8 mouse cellular contexts compared by ENCODE assay signal in genomic region chr3:116594076-116594727, GRCm38 (mm10). TPM values are rescaled to one million over a fixed set of nuclear protein-coding genes. Genes with fewer than 3 reads are reported as not detected.
DNase-seq lines count a peak whose midpoint lies in the region; ATAC-seq and TF ChIP-seq lines count a peak whose summit lies in the region.

No protein-coding gene starts in this region.

- ATAC-seq in forebrain, embryonic 12.5 days (ENCODE audit: low FRiP score) = peak; percentile 75
- ATAC-seq in liver, embryonic 13.5 days (ENCODE audit: low read depth) = peak; percentile 56
- peak; percentile 71; the same call in 1 of the 2 replicates for ATAC-seq in stomach, postnatal 0 days (ENCODE audit: low FRiP score, low TSS enrichment)

- no peak for DNase-seq in lung, adult 2 months
- no peak for DNase-seq in lung, postnatal 10 days
- peak; percentile 89 for DNase-seq in brain, embryonic 14.5 days (ENCODE audit: low read depth)
- DNase-seq in liver, embryonic 13.5 days = no peak
- no peak for DNase-seq in stomach, postnatal 0 days (ENCODE audit: low spot score)
- DNase-seq in retina, postnatal 1 day = no peak
- no peak for DNase-seq in cerebellum, postnatal 25 days

- peaks cover 27% of the 10 kb centered on the region for H3K36me3 ChIP-seq in forebrain, embryonic 12.5 days (replicated peaks)
- H3K36me3 ChIP-seq in liver, embryonic 13.5 days = peaks cover 31% of the 10 kb centered on the region
- H3K36me3 ChIP-seq in stomach, postnatal 0 days (ENCODE audit: control insufficient read depth, insufficient read depth, low read length) = peaks cover 6% of the 10 kb centered on the region

- WGBS in lung, adult 2 months = 1% methylated on average over 22 of the region's 22 CpGs
- 2% methylated on average over 21 of the region's 22 CpGs for WGBS in forebrain, embryonic 12.5 days
- 2% methylated on average over 22 of the region's 22 CpGs for WGBS in liver, embryonic 13.5 days (ENCODE audit: insufficient replicate concordance)
- 2% methylated on average over 22 of the region's 22 CpGs for WGBS in stomach, postnatal 0 days

- peak overlapping the region; percentile 86 for H3K4me3 ChIP-seq in lung, adult 2 months (replicated peaks; ENCODE audit: extremely low read depth, low read depth, low read length)
- H3K4me3 ChIP-seq in forebrain, embryonic 12.5 days (replicated peaks) = peak overlapping the region; percentile 84
- peak overlapping the region; percentile 83 for H3K4me3 ChIP-seq in liver, embryonic 13.5 days (replicated peaks)
- H3K4me3 ChIP-seq in stomach, postnatal 0 days (ENCODE audit: low read depth, low read length) = peak overlapping the region; percentile 88

- peak overlapping the region; percentile 79 for H3K9ac ChIP-seq in forebrain, embryonic 12.5 days
- H3K9ac ChIP-seq in liver, embryonic 13.5 days = peak overlapping the region; percentile 93
- H3K9ac ChIP-seq in stomach, postnatal 0 days (ENCODE audit: low read length) = peak overlapping the region; percentile 84

- H3K4me1 ChIP-seq in lung, adult 2 months (ENCODE audit: control insufficient read depth, insufficient read depth, low read length) = no peaks in the 10 kb centered on the region
- peaks cover 12% of the 10 kb centered on the region for H3K4me1 ChIP-seq in forebrain, embryonic 12.5 days
- H3K4me1 ChIP-seq in liver, embryonic 13.5 days (replicated peaks) = peaks cover 30% of the 10 kb centered on the region
- no peaks in the 10 kb centered on the region for H3K4me1 ChIP-seq in stomach, postnatal 0 days (replicated peaks; ENCODE audit: control insufficient read depth, insufficient read depth)

- H3K27me3 ChIP-seq in forebrain, embryonic 12.5 days = no peaks in the 10 kb centered on the region
- H3K27me3 ChIP-seq in liver, embryonic 13.5 days = no peaks in the 10 kb centered on the region
- no peaks in the 10 kb centered on the region for H3K27me3 ChIP-seq in stomach, postnatal 0 days (ENCODE audit: control insufficient read depth, insufficient read depth, low read length)

- H3K27ac ChIP-seq in forebrain, embryonic 12.5 days = peak overlapping the region; percentile 85
- H3K27ac ChIP-seq in liver, embryonic 13.5 days = peak overlapping the region; percentile 76
- peak overlapping the region; percentile 86 for H3K27ac ChIP-seq in stomach, postnatal 0 days (replicated peaks)

- no peak for TF ChIP-seq EP300 in stomach, postnatal 0 days (optimal IDR thresholded peaks at IDR 0.05)

- TF ChIP-seq POLR2A in lung, adult 2 months (IDR thresholded peaks at IDR 0.05; ENCODE audit: borderline replicate concordance, extremely low read depth, low read depth, low read length) = no peak
- no peak for TF ChIP-seq POLR2A in brain, embryonic 14.5 days (IDR thresholded peaks at IDR 0.05; ENCODE audit: borderline replicate concordance, extremely low read depth, insufficient read depth, insufficient read length, poor library complexity, severe bottlenecking)

- peak overlapping the region; percentile 53 for H3K4me2 ChIP-seq in forebrain, embryonic 12.5 days
- peak overlapping the region; percentile 74 for H3K4me2 ChIP-seq in liver, embryonic 13.5 days
- H3K4me2 ChIP-seq in stomach, postnatal 0 days (replicated peaks; ENCODE audit: low read depth) = peak overlapping the region; percentile 60

- H3K9me3 ChIP-seq in forebrain, embryonic 12.5 days = no peaks in the 10 kb centered on the region
- no peaks in the 10 kb centered on the region for H3K9me3 ChIP-seq in liver, embryonic 13.5 days (replicated peaks)
- H3K9me3 ChIP-seq in stomach, postnatal 0 days (ENCODE audit: control insufficient read depth, low read length) = no peaks in the 10 kb centered on the region

- no peak for TF ChIP-seq CTCF in lung, adult 2 months (IDR thresholded peaks at IDR 0.05; ENCODE audit: insufficient read depth, low read length)
- peak; percentile 35; the same call in 1 of the 2 replicates for TF ChIP-seq CTCF in brain, embryonic 14.5 days (IDR thresholded peaks at IDR 0.05; ENCODE audit: borderline replicate concordance, extremely low read depth, insufficient read depth, insufficient read length)
- TF ChIP-seq CTCF in stomach, postnatal 0 days (IDR thresholded peaks at IDR 0.05; ENCODE audit: low read depth) = peak; percentile 53

RNA-seq across cellular contexts. Expression of gene Sass6, which starts 0.6 kb away (rescaled TPM):
- polyA plus RNA-seq in lung, adult 2 months (2012; rRNA removed) = 1.1 and 1.7 TPM in 2 replicates
- polyA plus RNA-seq in brain, embryonic 14.5 days (2012; rRNA removed) = 10.4 and 10.7 TPM in 2 replicates
- 36.0 and 37.1 TPM in 2 replicates for polyA plus RNA-seq in forebrain, embryonic 12.5 days (2016; fragmentation: Nextera tagmentation; extraction: Ambion mirVana)
- 20.7 and 27.2 TPM in 2 replicates for polyA plus RNA-seq in liver, embryonic 13.5 days (2015; fragmentation: Nextera tagmentation; extraction: Ambion mirVana)
- polyA plus RNA-seq in stomach, postnatal 0 days (2015; fragmentation: Nextera tagmentation; extraction: Ambion mirVana) = 5.0 TPM in 2 replicates

RNA-seq across cellular contexts. Expression of gene Trmt13, which starts 20.2 kb away (rescaled TPM):
- polyA plus RNA-seq in lung, adult 2 months (2012; rRNA removed) = 4.0 and 6.2 TPM in 2 replicates
- 25.3 and 27.2 TPM in 2 replicates for polyA plus RNA-seq in brain, embryonic 14.5 days (2012; rRNA removed)
- polyA plus RNA-seq in forebrain, embryonic 12.5 days (2016; fragmentation: Nextera tagmentation; extraction: Ambion mirVana) = 28.5 and 30.7 TPM in 2 replicates
- polyA plus RNA-seq in liver, embryonic 13.5 days (2015; fragmentation: Nextera tagmentation; extraction: Ambion mirVana) = 9.5 and 11.8 TPM in 2 replicates
- polyA plus RNA-seq in stomach, postnatal 0 days (2015; fragmentation: Nextera tagmentation; extraction: Ambion mirVana) = 12.6 and 13.0 TPM in 2 replicates

RNA-seq across cellular contexts. Expression of gene Lrrc39, which starts 31.4 kb away (rescaled TPM):
- 0.24 and 1.5 TPM in 2 replicates for polyA plus RNA-seq in lung, adult 2 months (2012; rRNA removed)
- 0.08 and 0.10 TPM in 2 replicates for polyA plus RNA-seq in brain, embryonic 14.5 days (2012; rRNA removed)
- polyA plus RNA-seq in forebrain, embryonic 12.5 days (2016; fragmentation: Nextera tagmentation; extraction: Ambion mirVana) = 0.47 and 0.70 TPM in 2 replicates
- polyA plus RNA-seq in liver, embryonic 13.5 days (2015; fragmentation: Nextera tagmentation; extraction: Ambion mirVana) = 3.3 and 3.4 TPM in 2 replicates
- 2.6 and 2.7 TPM in 2 replicates for polyA plus RNA-seq in stomach, postnatal 0 days (2015; fragmentation: Nextera tagmentation; extraction: Ambion mirVana)
